Comparison of ENCODE assay signal across 11 mouse cellular contexts in the genomic region with DNA sequence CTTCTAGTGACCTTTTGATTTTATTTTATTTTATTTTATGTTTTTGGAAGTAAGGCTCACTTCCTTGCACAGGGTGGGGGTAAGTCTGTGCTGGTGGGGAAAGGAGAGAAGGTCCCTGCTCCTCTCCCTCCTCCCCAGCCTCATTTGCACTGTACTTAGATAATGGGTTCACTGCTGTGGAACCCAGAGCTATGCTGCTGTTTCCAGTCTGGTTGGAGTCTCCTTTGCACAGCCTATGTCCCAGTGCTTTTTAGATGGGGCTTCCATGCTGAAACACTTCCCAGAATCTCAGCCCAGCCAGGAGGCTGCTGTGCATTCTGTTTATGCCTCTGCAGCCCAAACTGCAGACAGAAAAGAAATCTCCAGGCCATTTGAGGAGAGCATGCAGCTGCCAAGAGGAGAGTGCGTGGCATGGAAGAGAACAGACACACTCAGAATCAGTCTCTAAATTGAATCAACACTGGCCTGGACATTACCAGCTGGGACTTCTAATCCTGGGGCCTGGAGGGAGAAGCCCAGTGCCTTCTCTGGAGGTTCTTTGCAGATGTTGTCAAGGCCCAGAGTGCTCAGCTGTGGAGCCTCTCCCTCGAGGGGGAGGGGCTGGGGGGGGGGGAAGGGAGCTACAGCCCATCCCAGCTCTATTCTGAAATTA.
DNase-seq lines count a peak whose midpoint lies in the region.
"Had no signal": no experiment of that assay in that cellular context is flagged by ENCODE, and none has a peak within 500 bp of the region (broad histone marks: within the 10 kb centered on the region; RNA-seq: fewer than 3 reads in every experiment).

No protein-coding gene starts in this region.

- H3K27ac ChIP-seq in limb, embryonic 10.5 days = peak overlapping the region; percentile 23; the same call in 1 of the 2 replicates
- H3K27ac ChIP-seq: heart, adult 2 months; liver, embryonic 12.5 days had no signal

- H3K27me3 ChIP-seq in limb, embryonic 10.5 days (ENCODE audit: low read depth, poor library complexity, severe bottlenecking) = no peaks in the 10 kb centered on the region
- H3K27me3 ChIP-seq: liver, embryonic 12.5 days had no signal

- H3K36me3 ChIP-seq in limb, embryonic 10.5 days = no peaks in the 10 kb centered on the region
- H3K36me3 ChIP-seq: liver, embryonic 12.5 days had no signal

- H3K9me3 ChIP-seq in limb, embryonic 10.5 days (replicated peaks) = no peaks in the 10 kb centered on the region
- H3K9me3 ChIP-seq: liver, embryonic 12.5 days had no signal

- WGBS in limb, embryonic 10.5 days = 48% methylated on average over 2 of the region's 2 CpGs

- DNase-seq in gastrocnemius, postnatal 25 days = peak; percentile 35
- DNase-seq in gastrocnemius, adult 18-20 months (ENCODE audit: low spot score) = no peak
- DNase-seq in right cerebral cortex, postnatal 10 days (ENCODE audit: low spot score in 2 of 2) = peak; percentile 52 to 64
- no peak for DNase-seq in right cerebral cortex, postnatal 4 days
- no peak for DNase-seq in limb, embryonic 10.5 days (ENCODE audit: low spot score)
- no peak for DNase-seq in natural killer cell, adult 2 months (ENCODE audit: low spot score in 2 of 2)
- DNase-seq in urinary bladder, postnatal 36 days (ENCODE audit: low spot score in 2 of 2) = no peak
- DNase-seq in layer of hippocampus, postnatal 10 days (ENCODE audit: low spot score in 2 of 2) = no peak
- DNase-seq: cerebellum, postnatal 25 days; heart, adult 2 months had no signal

- peaks cover 33% of the 10 kb centered on the region for H3K4me1 ChIP-seq in limb, embryonic 10.5 days
- H3K4me1 ChIP-seq: liver, embryonic 12.5 days had no signal

- H3K4me3 ChIP-seq in limb, embryonic 10.5 days = no peak overlapping the region
- H3K4me3 ChIP-seq: heart, adult 2 months; liver, embryonic 12.5 days had no signal

Comparison
In these comparisons a context has a peak if more than half of its experiments do, and no peak if none do; other contexts are left out.
1. DNase-seq: peak in gastrocnemius, postnatal 25 days (single experiment) and right cerebral cortex, postnatal 10 days (2 of 2); none in gastrocnemius, adult 18-20 months (single experiment), right cerebral cortex, postnatal 4 days (single experiment), limb, embryonic 10.5 days (single experiment), natural killer cell, adult 2 months (0 of 2), urinary bladder, postnatal 36 days (0 of 2) and layer of hippocampus, postnatal 10 days (0 of 2).